Comparison of ENCODE assay signal across 24 mouse cellular contexts in the genomic region with DNA sequence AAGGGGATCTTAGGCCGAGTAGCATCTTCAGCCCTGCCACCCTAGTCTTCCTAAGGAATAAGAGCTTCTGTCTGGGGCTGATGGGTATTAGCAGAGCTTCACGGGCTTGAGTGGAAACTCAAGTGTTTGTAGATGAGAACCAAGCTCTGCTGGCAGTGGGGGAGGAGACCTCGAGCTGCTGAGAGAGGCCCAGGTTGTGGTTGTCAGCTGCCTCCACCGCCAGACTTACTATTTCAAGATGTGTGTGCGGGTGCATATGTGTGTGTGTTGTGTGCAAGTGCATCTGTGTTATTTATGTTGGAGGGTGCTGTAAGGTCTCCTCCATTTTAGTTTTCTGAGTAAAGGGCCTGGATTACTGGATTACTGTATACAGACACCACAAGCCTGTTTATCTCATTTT. TPM values are rescaled to one million over a fixed set of nuclear protein-coding genes. Genes with fewer than 3 reads are reported as not detected.
A peak's percentile ranks its signal among the peaks of the same experiment; 100 is the strongest.
DNase-seq lines count a peak whose midpoint lies in the region; ATAC-seq lines count a peak whose summit lies in the region.
"Had no signal": no experiment of that assay in that cellular context is flagged by ENCODE, and none has a peak within 500 bp of the region (broad histone marks: within the 10 kb centered on the region; RNA-seq: fewer than 3 reads in every experiment).

No protein-coding gene starts in this region.

- H3K36me3 ChIP-seq in forebrain, embryonic 16.5 days (ENCODE audit: control insufficient read depth, insufficient read depth): no peaks in the 10 kb centered on the region
- no peaks in the 10 kb centered on the region for H3K36me3 ChIP-seq in forebrain, embryonic 12.5 days (replicated peaks)
- no peaks in the 10 kb centered on the region for H3K36me3 ChIP-seq in neural tube, embryonic 14.5 days (ENCODE audit: control insufficient read depth, insufficient read depth, low read length)
- H3K36me3 ChIP-seq: embryonic facial prominence, embryonic 15.5 days; G1E; heart, embryonic 10.5 days; heart, embryonic 15.5 days; hindbrain, embryonic 10.5 days had no signal

- DNase-seq in left cerebral cortex, postnatal 25 days (ENCODE audit: low spot score in 2 of 2): peak; percentile 18 to 29
- no peak for DNase-seq in left cerebral cortex, adult 11 months (ENCODE audit: low spot score)
- peak; percentile 16 for DNase-seq in thymus, postnatal 0 days (ENCODE audit: low spot score)
- DNase-seq in thymus, postnatal 36 days: no peak
- DNase-seq in Muller cell, postnatal 12 days (ENCODE audit: inconsistent ontology term): no peak
- DNase-seq: adrenal gland, postnatal 14 days; B cell, adult 2 months; cerebellum, postnatal 14 days; embryo, embryonic 11 days; gastrocnemius, postnatal 10 days; heart, adult 18-20 months; heart, postnatal 14 days had no signal

- peak overlapping the region; percentile 24; the same call in 1 of the 2 replicates for H3K27ac ChIP-seq in forebrain, embryonic 16.5 days (ENCODE audit: low read length)
- H3K27ac ChIP-seq in forebrain, embryonic 12.5 days: no peak overlapping the region
- H3K27ac ChIP-seq in neural tube, embryonic 14.5 days (ENCODE audit: low read depth, low read length): peak overlapping the region; percentile 55
- H3K27ac ChIP-seq: embryonic facial prominence, embryonic 15.5 days; heart, embryonic 10.5 days; heart, embryonic 15.5 days; hindbrain, embryonic 10.5 days; hindbrain, embryonic 14.5 days had no signal

- H3K9me3 ChIP-seq in forebrain, embryonic 16.5 days (ENCODE audit: control insufficient read depth, low read length): no peaks in the 10 kb centered on the region
- no peaks in the 10 kb centered on the region for H3K9me3 ChIP-seq in forebrain, embryonic 12.5 days
- H3K9me3 ChIP-seq in neural tube, embryonic 14.5 days (ENCODE audit: control insufficient read depth, low read length): no peaks in the 10 kb centered on the region
- H3K9me3 ChIP-seq: embryonic facial prominence, embryonic 15.5 days; heart, embryonic 10.5 days; heart, embryonic 15.5 days; hindbrain, embryonic 10.5 days had no signal

- ATAC-seq in forebrain, embryonic 16.5 days: no peak
- no peak for ATAC-seq in forebrain, embryonic 12.5 days (ENCODE audit: low FRiP score)
- ATAC-seq in neural tube, embryonic 14.5 days (ENCODE audit: low read depth): no peak
- ATAC-seq: CD4-positive, CD25-positive, alpha-beta regulatory T cell, adult 4 months had no signal

- H3K27me3 ChIP-seq in forebrain, embryonic 16.5 days (replicated peaks; ENCODE audit: control insufficient read depth, insufficient read depth, low read length): no peaks in the 10 kb centered on the region
- H3K27me3 ChIP-seq in forebrain, embryonic 12.5 days: peaks cover 7% of the 10 kb centered on the region; the same call in 1 of the 2 replicates
- H3K27me3 ChIP-seq in neural tube, embryonic 14.5 days (ENCODE audit: control insufficient read depth, insufficient read depth, low read length): no peaks in the 10 kb centered on the region

- H3K4me2 ChIP-seq in forebrain, embryonic 16.5 days (ENCODE audit: low read length): no peak overlapping the region
- no peak overlapping the region for H3K4me2 ChIP-seq in forebrain, embryonic 12.5 days
- H3K4me2 ChIP-seq in neural tube, embryonic 14.5 days (ENCODE audit: low read depth, low read length): no peak overlapping the region
- H3K4me2 ChIP-seq: embryonic facial prominence, embryonic 15.5 days; heart, embryonic 15.5 days; hindbrain, embryonic 14.5 days had no signal

- H3K9ac ChIP-seq in forebrain, embryonic 16.5 days (replicated peaks; ENCODE audit: low read depth, low read length): no peak overlapping the region
- no peak overlapping the region for H3K9ac ChIP-seq in forebrain, embryonic 12.5 days
- H3K9ac ChIP-seq in neural tube, embryonic 14.5 days (replicated peaks; ENCODE audit: low read depth, low read length): no peak overlapping the region
- H3K9ac ChIP-seq: embryonic facial prominence, embryonic 15.5 days; heart, embryonic 15.5 days; hindbrain, embryonic 14.5 days had no signal

- intact Hi-C loops in left cerebral cortex, postnatal 25 days (cut with DNase I): no loop called here

- 70% methylated on average over 5 of the region's 5 CpGs for WGBS in forebrain, embryonic 16.5 days
- WGBS in forebrain, embryonic 12.5 days: 72% methylated on average over 5 of the region's 5 CpGs
- WGBS in neural tube, embryonic 14.5 days: 64% methylated on average over 5 of the region's 5 CpGs

- H3K4me1 ChIP-seq in forebrain, embryonic 16.5 days (replicated peaks; ENCODE audit: control insufficient read depth, insufficient read depth, low read length): peaks cover 17% of the 10 kb centered on the region
- no peaks in the 10 kb centered on the region; the same call in 1 of the 2 replicates for H3K4me1 ChIP-seq in forebrain, embryonic 12.5 days
- H3K4me1 ChIP-seq in neural tube, embryonic 14.5 days (ENCODE audit: control insufficient read depth, insufficient read depth, low read length): peaks cover 5% of the 10 kb centered on the region; the same call in 1 of the 2 replicates

- H3K4me3 ChIP-seq in forebrain, embryonic 16.5 days (replicated peaks; ENCODE audit: low read length): no peak overlapping the region
- no peak overlapping the region for H3K4me3 ChIP-seq in forebrain, embryonic 12.5 days (replicated peaks)
- H3K4me3 ChIP-seq in neural tube, embryonic 14.5 days (ENCODE audit: low read depth, low read length): no peak overlapping the region
- H3K4me3 ChIP-seq: embryonic facial prominence, embryonic 15.5 days; erythroblast, embryonic 14.5 days; heart, embryonic 10.5 days; heart, embryonic 15.5 days; hindbrain, embryonic 10.5 days had no signal

RNA-seq across cellular contexts. Expression of a gene that starts 15.6 kb away (rescaled TPM):
- polyA plus RNA-seq in forebrain, embryonic 16.5 days (2015; fragmentation: Nextera tagmentation; extraction: Ambion mirVana): 8.5 and 11.3 TPM in 2 replicates
- polyA plus RNA-seq in forebrain, embryonic 12.5 days (2016; fragmentation: Nextera tagmentation; extraction: Ambion mirVana): 15.8 and 16.1 TPM in 2 replicates
- total RNA-seq in left cerebral cortex, postnatal 25 days (2021): 10 to 100 TPM; 57.5 to 62.0 TPM
- 12.3 and 14.0 TPM in 2 replicates for polyA plus RNA-seq in thymus, postnatal 0 days (2015; fragmentation: Nextera tagmentation; extraction: Ambion mirVana)
- 12.1 and 13.4 TPM in 2 replicates for polyA plus RNA-seq in neural tube, embryonic 14.5 days (2014; fragmentation: Nextera tagmentation; extraction: Ambion mirVana)

RNA-seq across cellular contexts. Expression of a gene that starts 39.6 kb away (rescaled TPM):
- 8.6 and 9.8 TPM in 2 replicates for polyA plus RNA-seq in forebrain, embryonic 16.5 days (2015; fragmentation: Nextera tagmentation; extraction: Ambion mirVana)
- 4.0 and 4.8 TPM in 2 replicates for polyA plus RNA-seq in forebrain, embryonic 12.5 days (2016; fragmentation: Nextera tagmentation; extraction: Ambion mirVana)
- 100 to 1,000 TPM; 182 to 222 TPM for total RNA-seq in left cerebral cortex, postnatal 25 days (2021)
- polyA plus RNA-seq in thymus, postnatal 0 days (2015; fragmentation: Nextera tagmentation; extraction: Ambion mirVana): 0.23 and 0.31 TPM in 2 replicates
- 23.7 and 27.4 TPM in 2 replicates for polyA plus RNA-seq in neural tube, embryonic 14.5 days (2014; fragmentation: Nextera tagmentation; extraction: Ambion mirVana)
- total RNA-seq: common myeloid progenitor, adult 5-6 weeks had no signal
- polyA plus RNA-seq: CD4-positive, CD25-positive, alpha-beta regulatory T cell, adult 4 months; erythroblast, embryonic 14.5 days; G1E had no signal

Comparison
In these comparisons a context has a peak if more than half of its experiments do, and no peak if none do; other contexts are left out.
1. DNase-seq: peak in left cerebral cortex, postnatal 25 days (2 of 2) and thymus, postnatal 0 days (single experiment); none in left cerebral cortex, adult 11 months (single experiment), thymus, postnatal 36 days (0 of 2) and Muller cell, postnatal 12 days (single experiment).